Mouse (Mus musculus) kidney, adult 8-10 months (tissue): ENCODE data around the gene Mybph.
A peak's percentile ranks its signal among the peaks of the same experiment; 100 is the strongest.
"Not testable (repeated sequence)": the region's sequence is repeated elsewhere in the genome, so short reads cannot be mapped to it uniquely, and the experiment has no call there.

Experiments used
- DNase-seq, 2 experiments: peaks; one replicate each; pipeline ENCODE4 v3.0.0; 2022

Mybph gene

DNA sequence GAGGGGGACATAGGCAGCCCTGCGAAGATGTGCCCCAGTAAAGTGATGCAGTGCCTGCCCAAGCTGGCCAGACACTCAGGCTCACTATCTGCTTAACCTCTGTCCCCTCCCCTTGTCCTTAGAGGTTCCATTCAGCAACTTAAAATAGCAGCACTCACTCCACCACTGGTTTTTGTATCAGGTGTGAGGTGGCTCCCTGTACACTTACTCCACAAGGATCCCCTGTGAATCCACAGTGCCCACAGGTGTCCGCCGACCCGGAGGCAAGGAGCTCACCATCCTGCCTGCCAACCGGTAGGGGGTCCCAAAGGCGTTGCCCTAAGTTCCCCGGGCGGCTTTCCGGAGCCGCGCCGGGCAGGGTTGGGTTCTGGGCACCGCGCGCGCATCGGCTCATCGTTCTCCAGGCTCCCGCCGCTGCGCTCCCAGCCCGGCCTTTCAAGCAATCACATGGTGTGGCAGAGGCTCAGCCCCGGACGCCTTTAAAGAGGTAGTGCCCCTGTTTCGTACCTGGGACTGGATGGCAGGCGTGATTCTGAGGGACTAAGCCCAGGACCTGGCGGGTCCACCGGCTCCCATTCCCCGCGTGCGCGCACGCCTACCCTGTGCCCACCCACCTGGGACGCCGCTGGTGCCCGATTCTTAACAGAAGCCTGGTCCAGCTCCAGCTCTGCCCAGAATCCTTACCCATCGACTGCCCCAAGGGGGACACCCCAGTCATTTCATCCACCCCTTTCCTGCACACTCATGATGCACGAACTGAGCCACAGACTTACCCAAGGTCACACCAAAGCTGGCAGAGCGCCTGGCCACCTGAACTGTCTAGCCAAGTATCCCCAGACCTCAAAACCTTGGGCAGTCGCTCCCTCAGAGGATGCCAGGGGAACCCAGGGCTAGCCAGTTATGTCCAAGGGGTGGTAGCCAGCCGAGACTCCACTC is 41.5 kb downstream of the Mybph start:
- DNase-seq = peak in 1 of 2 experiments; percentile 19

DNA sequence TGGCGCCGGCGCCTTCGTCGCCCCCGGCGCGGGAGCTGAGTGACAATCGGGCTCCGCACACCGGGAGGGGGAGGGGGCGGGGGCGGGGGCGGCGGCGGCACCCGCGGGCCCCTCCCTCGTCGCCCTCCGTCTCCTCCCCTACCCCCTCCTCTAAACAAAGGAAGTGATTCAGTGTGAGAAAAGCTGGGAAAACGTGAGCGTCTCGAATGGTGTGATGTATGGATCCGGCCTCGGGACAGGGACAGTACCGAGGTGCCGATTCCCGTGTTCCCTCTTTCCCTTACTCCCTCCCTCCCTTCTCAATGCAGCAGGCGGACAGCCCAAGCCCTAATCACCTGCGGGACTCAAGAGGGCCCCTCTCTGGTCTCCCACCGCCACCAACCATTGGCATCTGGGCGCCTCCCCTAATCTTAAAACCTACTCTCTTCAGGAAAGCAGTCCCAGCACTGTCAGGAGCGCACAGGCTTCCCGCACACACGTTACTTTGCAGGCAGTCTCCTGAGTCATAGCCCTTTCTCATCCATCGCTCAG is 42.2 kb downstream of the Mybph start, which contains the start of gene Adora1:
Adora1 (minus strand) TSS at position 41 of the 531 bp plus-strand sequence.
- no peak for DNase-seq

DNA sequence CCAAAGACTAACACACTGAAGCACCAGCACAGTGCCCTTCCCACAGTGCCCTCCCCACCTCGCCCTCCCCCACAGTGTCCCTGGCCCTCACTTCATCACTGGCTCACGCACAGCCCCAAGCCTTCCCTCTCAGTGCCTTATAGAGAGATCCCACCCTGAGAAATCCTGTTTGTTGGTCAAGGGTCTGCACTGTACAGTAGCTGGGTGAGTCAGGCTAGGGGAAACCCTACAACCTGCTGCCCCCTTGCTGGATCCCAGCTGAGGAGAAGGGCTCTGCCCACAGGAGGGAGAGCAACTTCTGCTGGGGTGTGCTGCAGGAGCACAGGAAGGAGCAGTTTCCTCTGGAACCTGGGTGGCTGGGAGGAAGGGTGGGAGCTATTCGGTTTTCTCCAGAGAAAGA is 42.9 kb downstream of the Mybph start:
- no peak for DNase-seq

DNA sequence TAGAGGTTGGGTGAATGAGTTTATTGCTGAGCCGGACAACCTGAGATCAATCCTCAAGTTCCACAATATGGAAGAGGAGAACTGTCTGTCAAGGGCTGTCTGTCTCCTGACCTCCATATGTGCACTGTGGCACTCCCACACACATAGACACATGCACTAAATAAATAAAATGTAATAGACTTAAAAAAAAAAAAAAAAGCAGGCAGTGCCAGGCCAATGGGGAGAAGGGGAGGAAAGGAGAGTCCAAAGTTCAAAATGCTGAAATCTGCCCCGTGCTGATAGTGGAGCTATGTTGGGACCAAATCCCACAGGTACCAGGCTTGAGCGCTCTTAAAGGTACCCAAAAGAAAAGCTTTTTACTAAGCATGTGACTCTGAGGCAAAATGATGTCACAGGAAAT is 44.2 kb downstream of the Mybph start:
- DNase-seq = peak in 1 of 2 experiments; percentile 25

DNA sequence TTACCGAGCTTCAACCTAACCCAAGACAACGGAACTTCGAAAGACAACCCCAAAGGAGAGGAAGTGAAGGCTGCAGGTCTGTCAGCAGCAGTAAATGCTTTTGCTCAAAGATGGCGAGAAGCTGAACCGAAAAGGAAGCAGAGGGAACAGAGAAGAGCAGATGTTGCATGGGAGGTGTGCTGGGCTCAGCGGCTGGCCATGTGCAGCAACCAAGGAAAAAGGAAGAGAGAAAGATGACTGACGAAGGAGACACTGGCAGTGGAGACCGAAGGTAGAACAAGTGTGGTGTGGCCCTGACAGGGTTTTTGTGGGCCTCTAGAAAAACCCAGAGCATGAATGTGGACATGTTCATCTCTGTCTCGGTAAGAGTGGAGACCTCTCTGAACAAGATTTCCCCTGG is 47.5 kb downstream of the Mybph start:
- no peak for DNase-seq

DNA sequence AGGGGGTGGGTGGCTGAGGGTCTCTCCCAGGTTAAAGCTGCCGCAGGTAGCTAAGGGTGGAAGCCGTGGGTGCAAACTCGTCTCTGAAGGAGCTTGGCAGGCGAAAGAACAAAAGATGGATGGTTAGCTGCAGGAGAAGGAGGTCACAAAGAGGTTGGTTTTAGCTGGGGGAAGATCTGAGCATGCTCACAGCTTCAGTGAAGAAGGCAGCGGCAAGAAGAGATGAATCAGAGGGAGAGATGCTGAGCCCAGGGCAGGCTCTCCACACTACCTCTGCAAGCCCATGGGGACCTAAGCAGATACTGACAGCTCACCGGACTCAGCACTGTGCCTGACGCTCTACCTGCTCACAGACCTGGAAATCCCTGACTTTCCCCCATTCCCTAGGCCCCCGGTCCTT is 48.0 kb downstream of the Mybph start:
- no peak for DNase-seq

DNA sequence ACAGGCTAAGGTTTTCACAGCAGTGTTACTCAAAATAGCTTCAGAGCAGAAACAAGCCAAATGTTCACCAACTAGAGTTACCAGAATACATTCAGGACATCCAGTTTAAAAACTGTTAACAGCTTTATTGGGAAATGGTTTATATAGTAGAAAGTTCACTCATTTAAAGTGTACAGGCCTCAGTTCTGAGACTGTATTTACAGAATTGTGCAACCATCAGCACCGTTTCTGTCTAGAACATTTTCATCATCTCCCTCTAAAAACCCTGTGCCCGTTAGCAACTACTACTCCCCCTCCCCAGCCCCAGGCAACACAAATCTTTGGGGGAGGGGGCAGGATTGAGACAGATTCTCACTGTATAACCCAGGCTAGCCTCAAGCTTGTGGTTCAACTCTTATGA is 49.0 kb downstream of the Mybph start:
- DNase-seq = no peak

DNA sequence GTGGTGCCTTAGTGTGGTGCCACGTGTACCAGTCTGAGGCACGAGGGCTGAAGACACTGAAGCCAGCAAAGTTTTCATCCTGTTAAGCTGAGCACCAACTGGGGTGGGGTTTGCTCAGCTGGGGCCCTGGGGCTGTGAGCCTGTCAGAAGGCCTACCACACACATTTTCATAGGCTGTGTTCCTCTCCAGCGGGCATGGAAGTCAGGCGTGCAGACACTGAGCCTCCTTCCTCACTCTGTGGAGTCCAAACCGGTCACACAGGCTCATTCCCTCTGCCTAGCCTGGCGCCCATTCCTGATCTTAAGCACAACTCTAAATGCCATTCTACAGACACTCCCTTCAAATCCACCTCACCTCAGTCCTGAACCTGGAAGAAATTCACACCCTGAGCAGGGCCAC is 50.3 kb downstream of the Mybph start:
- no peak for DNase-seq

DNA sequence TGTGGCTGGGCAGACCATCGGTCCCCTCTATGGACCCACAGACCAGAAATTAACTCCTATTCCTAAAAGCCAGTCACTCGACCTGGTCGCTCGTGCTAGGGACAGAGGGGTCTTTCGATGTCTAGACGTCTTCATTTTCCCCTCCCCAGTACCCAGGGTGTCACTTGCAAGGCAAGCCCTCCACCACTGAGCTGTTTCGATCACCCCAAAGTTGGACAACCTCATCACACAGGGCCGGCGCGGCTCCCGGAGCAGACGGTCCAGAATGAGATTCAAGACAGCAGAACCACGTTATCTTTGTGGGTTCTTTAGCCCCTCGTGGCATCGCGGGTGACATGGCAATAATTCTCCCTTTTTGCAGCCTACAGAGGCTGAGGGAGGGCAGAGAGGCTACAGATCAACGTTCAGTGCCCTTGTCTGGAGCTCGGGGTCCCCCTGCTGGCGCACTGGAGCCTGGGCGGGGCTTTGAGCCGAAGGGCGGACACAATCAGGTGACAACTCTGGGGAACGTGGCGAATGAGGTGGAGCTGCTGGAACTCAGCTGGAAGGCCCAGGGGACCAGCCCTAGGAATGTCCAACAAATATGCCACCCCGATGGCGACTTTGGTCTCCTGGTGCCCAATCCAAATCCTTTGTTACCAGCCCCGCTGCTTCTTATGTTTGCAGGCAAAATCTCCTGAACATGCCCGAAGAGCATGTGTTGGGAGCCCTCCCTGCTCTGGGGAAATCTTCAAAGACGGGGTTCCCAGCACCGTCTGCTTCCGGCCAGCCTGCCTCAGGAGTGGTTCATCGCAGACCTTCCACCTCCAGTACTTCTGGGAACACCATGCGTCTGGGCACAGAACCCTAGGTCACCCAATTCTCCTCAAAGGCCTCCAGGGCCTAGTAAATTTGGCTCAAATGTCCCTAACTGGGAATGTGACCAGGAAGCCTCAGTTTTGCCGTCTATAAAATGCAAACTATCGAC is 51.0 kb downstream of the Mybph start:
- peak; percentile 83 to 91 for DNase-seq

DNA sequence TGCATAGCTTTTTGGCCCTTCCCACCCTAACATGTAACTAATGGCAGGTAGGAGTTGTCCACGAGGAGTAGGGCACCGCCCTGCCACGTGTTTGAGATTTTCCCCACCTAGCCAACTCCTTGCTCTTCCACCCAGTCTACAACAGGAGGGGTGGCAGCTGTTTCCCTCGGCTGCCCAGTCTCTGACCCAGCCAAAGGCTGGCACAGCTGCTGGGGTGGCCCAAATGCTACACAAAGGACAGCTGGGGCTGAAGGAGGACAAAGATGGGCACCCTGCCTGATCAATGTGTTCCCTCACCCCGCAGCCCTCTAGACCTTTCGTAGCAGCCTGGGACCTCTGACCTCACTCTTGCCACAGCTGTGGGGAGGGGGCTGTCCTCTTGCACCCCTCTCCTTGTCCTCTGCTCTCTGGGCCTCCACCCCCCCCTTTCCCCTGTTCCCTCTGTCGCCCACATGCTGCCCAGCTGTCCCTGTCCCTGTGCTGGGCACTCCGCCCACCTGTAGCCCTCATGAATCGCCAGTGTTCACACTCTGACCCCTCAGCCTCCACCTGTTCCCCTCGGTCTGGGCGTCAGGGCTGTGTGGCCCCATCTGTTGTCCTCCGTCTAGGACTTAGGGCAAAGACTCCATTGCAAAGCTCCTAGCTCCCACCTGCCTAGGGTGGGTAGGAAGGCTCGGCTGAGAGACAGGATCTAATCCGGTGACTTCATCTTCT is 51.9 kb downstream of the Mybph start:
- no peak for DNase-seq

DNA sequence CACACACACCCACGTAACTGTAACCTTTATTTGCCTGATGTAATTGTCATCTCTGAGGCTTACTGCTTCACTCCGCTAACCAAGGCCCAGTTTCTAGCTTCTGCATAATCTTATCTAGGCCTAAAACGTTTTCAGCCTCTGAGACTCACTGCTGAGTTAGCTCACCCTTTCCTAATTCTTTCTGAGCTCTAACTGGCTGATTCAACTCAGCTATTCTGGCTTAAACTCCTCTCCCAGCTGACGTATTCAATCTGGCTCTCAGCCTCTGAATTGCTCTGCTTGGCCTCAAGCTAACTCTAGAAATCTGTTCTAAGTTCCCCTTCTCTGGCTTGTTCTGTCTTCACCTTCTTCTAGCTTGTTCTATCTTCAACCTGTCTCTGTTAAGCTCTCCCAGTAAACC is 53.3 kb downstream of the Mybph start:
- no peak for DNase-seq

DNA sequence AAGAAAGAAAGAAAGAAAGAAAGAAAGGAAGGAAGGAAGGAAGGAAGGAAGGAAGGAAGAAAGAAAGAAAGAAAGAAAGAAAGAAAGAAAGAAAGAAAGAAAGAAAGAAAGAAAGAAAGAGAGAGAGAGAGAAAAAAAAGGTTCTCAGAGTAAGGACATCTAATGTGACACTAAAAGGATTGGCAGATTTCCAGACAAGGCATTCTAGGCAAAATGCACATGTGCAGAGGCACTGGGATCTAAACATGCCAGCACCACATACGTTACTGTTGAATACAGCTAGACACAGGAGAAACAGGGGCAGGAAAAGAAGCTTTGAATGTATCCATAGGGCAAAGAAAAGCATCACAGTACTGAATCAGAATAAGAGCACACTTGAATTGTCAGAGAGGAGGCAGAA is 56.4 kb downstream of the Mybph start:
- DNase-seq = not testable (repeated sequence)
